Mouse (Mus musculus) liver, embryonic 14.5 days (tissue): Measurements from ENCODE around the gene Lipc. TPM values are rescaled to one million over a fixed set of nuclear protein-coding genes. Genes with fewer than 3 reads are reported as not detected.

ENCODE experiments used
- ATAC-seq: fragments of 200-750 bp; cut with Nextera tagmentation; 2 replicates; pipeline ENCODE4 v1.8.0; 2017; ENCODE audit warnings: moderate number of reproducible peaks, mild to moderate bottlenecking, moderate library complexity; ENCODE audit not compliant: insufficient read depth
- DNase-seq, 3 experiments: peaks; one replicate each; pipeline ENCODE4 v3.0.0-alpha.2; 2012 to 2013; ENCODE audit warnings: low read depth in 3 of 3, low spot score in 3 of 3
- H3K27ac ChIP-seq: fragments of 300-500 bp; sonication (generic); 2 replicates; pipeline ENCODE4 v1.5.1; 2014; ENCODE audit warnings: moderate library complexity, mild to moderate bottlenecking, control low read depth, inconsistent platforms
- H3K27me3 ChIP-seq: fragments of 300-500 bp; sonication (generic); 2 replicates; pipeline ENCODE4 v1.6.1; 2014; ENCODE audit warnings: mild to moderate bottlenecking, low read length, moderate library complexity; ENCODE audit not compliant: control insufficient read depth, insufficient read depth
- H3K36me3 ChIP-seq: fragments of 300-500 bp; sonication (generic); replicated peaks from 2 replicates; pipeline ENCODE4 v1.6.1; 2014; ENCODE audit warnings: low read depth; ENCODE audit not compliant: control insufficient read depth, insufficient read depth
- H3K4me1 ChIP-seq, 2 experiments: fragments of 200-500 bp in 1 of 2; fragments of 300-500 bp in 1 of 2; sonication (generic) in 1 of 2; replicated peaks; 2 replicates each; pipeline ENCODE4 v1.6.1; 2012 to 2014; ENCODE audit warnings: antibody characterized with exemption in 1 of 2, inconsistent platforms in 1 of 2, low read length in 1 of 2; ENCODE audit not compliant: control insufficient read depth in 2 of 2, insufficient read depth in 2 of 2
- H3K4me2 ChIP-seq: fragments of 300-500 bp; sonication (generic); 2 replicates; pipeline ENCODE4 v1.6.1; 2014; ENCODE audit warnings: low read depth, mild to moderate bottlenecking, control low read depth, moderate library complexity
- H3K4me3 ChIP-seq, 2 experiments: fragments of 200-500 bp in 1 of 2; fragments of 300-500 bp in 1 of 2; sonication (generic) in 1 of 2; 2 replicates each; pipeline ENCODE4 v1.5.1; 2012 to 2014; ENCODE audit warnings: low read depth in 2 of 2, low read length in 2 of 2, mild to moderate bottlenecking in 2 of 2, control low read depth in 1 of 2, inconsistent platforms in 1 of 2, moderate library complexity in 1 of 2; ENCODE audit not compliant: insufficient read depth in 1 of 2
- H3K9ac ChIP-seq: fragments of 300-500 bp; sonication (generic); replicated peaks from 2 replicates; pipeline ENCODE4 v1.6.1; 2014; ENCODE audit warnings: mild to moderate bottlenecking, control low read depth, moderate library complexity
- H3K9me3 ChIP-seq: fragments of 300-500 bp; sonication (generic); 2 replicates; pipeline ENCODE4 v1.6.1; 2016; ENCODE audit warnings: low read length, mixed read lengths; ENCODE audit not compliant: control insufficient read depth
- CTCF ChIP-seq: IDR thresholded peaks from 2 replicates; pipeline ENCODE4 v1.5.1; 2016; ENCODE audit warnings: antibody characterized with exemption, low read depth, control low read depth
- EP300 ChIP-seq: IDR thresholded peaks from 2 replicates; pipeline ENCODE4 v1.6.1; 2016; ENCODE audit warnings: antibody characterized with exemption, low read depth
- WGBS: fragments of 180-500 bp; shearing (Covaris S2); extraction: QIAGEN DNeasy Blood & Tissue Kit; methylation state at CpG from one replicate; pipeline ENCODE4 v1.1.7; 2014; ENCODE audit not compliant: insufficient replicate concordance; 5-methylcytosine and 5-hydroxymethylcytosine counted together
- polyA plus RNA-seq, 2 experiments: library from polyadenylated mRNA; depleted of rRNA in 1 of 2; stranded (reverse) in 1 of 2; unstranded in 1 of 2; fragments of >200 nt; fragmentation: Nextera tagmentation in 1 of 2; extraction: Ambion mirVana in 1 of 2; gene quantifications; 2 replicates each; pipeline versions ENCODE4 v1.2.1 to v1.2.3; 2012 to 2014

Lipc gene
- polyA plus RNA-seq, 2 experiments, result 22.4 to 26.8 TPM

GRCm38 (mm10) chr9:70987210-70987609, 35.2 kb upstream of the Lipc start:
- Histone ChIP-seq H3K9ac (no peak overlapping the region), H3K27me3 (no peaks in the 10 kb centered on the region), H3K27ac (no peak overlapping the region), H3K4me2 (no peak overlapping the region), H3K4me3 (no peak overlapping the region), H3K9me3 (no peaks in the 10 kb centered on the region), H3K4me1 (peaks cover 0 to 3% of the 10 kb centered on the region in 2 experiments; a peak in 2 of 4 replicates), H3K36me3 (no peaks in the 10 kb centered on the region)
- ATAC-seq, result no peak
- WGBS, result 42% methylated on average over 2 of the region's 2 CpGs
- no peak for DNase-seq
- TF ChIP-seq EP300, result no peak

GRCm38 (mm10) chr9:70982991-70983480, 31.0 kb upstream of the Lipc start:
- Histone ChIP-seq H3K4me3 (no peak overlapping the region), H3K4me2 (no peak overlapping the region), H3K36me3 (no peaks in the 10 kb centered on the region), H3K9me3 (no peaks in the 10 kb centered on the region), H3K27ac (no peak overlapping the region), H3K9ac (no peak overlapping the region), H3K4me1 (peaks cover 0 to 13% of the 10 kb centered on the region in 2 experiments; a peak in 2 of 4 replicates), H3K27me3 (no peaks in the 10 kb centered on the region)
- DNase-seq (no peak), ATAC-seq (no peak)
- no peak for TF ChIP-seq EP300
- TF ChIP-seq CTCF, result no peak
- WGBS, result 73% methylated on average over 3 of the region's 3 CpGs

DNA sequence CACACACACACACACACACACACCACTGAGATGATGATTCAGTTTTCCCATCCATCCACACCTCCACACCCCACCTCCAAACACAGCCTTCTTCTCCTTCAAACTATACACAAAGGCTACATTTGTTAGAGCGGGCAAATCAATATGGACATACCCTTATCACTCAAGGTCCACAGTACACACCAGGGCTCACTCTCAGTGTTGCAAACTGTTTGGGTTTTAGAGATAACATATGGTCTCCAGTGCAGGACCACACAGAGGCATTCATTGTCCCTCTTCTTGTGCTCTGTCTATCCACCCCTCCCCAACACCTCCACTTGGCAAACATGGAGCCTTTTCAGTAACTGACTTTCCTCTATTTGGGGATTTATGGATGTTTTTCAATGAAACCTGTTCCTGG, 29.7 kb upstream of the Lipc start:
- H3K27ac ChIP-seq, result no peak overlapping the region
- DNase-seq (peak; percentile 11 to 34 (median 33)), ATAC-seq (peak; percentile 80)
- no peak overlapping the region for H3K4me2 ChIP-seq
- peaks cover 0 to 13% of the 10 kb centered on the region in 2 experiments; a peak in 2 of 4 replicates for H3K4me1 ChIP-seq
- TF ChIP-seq CTCF (no peak), EP300 (no peak)
- no peak overlapping the region for H3K4me3 ChIP-seq
- H3K27me3 ChIP-seq, result no peaks in the 10 kb centered on the region
- 21% methylated on average over 1 of the region's 1 CpGs for WGBS
- H3K36me3 ChIP-seq, result no peaks in the 10 kb centered on the region
- H3K9ac ChIP-seq, result no peak overlapping the region
- no peaks in the 10 kb centered on the region for H3K9me3 ChIP-seq

DNA sequence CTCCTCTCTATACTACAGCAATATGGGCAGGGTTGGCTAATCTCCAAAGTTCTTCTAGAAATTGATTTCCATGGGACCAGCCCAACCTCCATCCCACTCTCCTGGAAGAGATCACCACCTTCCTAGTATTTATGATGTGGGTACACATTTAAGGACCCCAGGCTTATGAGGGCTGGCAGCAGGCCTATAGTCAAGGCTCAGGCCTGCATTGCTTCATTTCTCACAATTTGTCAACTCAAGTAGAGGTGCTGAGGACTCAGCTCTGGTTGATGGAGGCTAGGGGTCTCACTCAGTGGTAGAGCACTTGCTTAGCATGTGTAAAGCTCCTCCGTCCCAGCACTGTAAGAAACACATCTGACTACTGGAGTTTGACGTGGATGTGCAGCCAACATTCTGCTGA, 27.6 kb upstream of the Lipc start:
- Histone ChIP-seq H3K27me3 (no peaks in the 10 kb centered on the region), H3K4me2 (no peak overlapping the region), H3K9me3 (no peaks in the 10 kb centered on the region), H3K4me1 (peaks cover 0 to 13% of the 10 kb centered on the region in 2 experiments; a peak in 2 of 4 replicates), H3K27ac (no peak overlapping the region), H3K9ac (no peak overlapping the region), H3K36me3 (no peaks in the 10 kb centered on the region), H3K4me3 (no peak overlapping the region)
- no peak for DNase-seq
- 75% methylated on average over 2 of the region's 2 CpGs for WGBS
- TF ChIP-seq CTCF (no peak), EP300 (no peak)
- no peak for ATAC-seq

GRCm38 (mm10) chr9:70979171-70979570, 27.1 kb upstream of the Lipc start:
- Histone ChIP-seq H3K9me3 (no peaks in the 10 kb centered on the region), H3K4me3 (no peak overlapping the region), H3K4me2 (no peak overlapping the region), H3K4me1 (peaks cover 0 to 13% of the 10 kb centered on the region in 2 experiments; a peak in 2 of 4 replicates), H3K36me3 (no peaks in the 10 kb centered on the region), H3K9ac (no peak overlapping the region), H3K27ac (no peak overlapping the region), H3K27me3 (no peaks in the 10 kb centered on the region)
- 50% methylated on average over 5 of the region's 5 CpGs for WGBS
- no peak for DNase-seq
- no peak for TF ChIP-seq EP300
- TF ChIP-seq CTCF, result no peak
- ATAC-seq, result no peak
